Mouse (Mus musculus) ES-E14 (cell line): ENCODE data around the gene Ppil6.

Source experiments
- CHD2 ChIP-seq: IDR thresholded peaks from 2 replicates; pipeline ENCODE4 v1.6.1; 2014; ENCODE audit warnings: mild to moderate bottlenecking, low read depth, low read length, inconsistent platforms
- HCFC1 ChIP-seq: IDR thresholded peaks from 2 replicates; pipeline ENCODE4 v1.6.1; 2012; ENCODE audit warnings: low read length, inconsistent platforms, borderline replicate concordance; ENCODE audit not compliant: insufficient read depth
- MAFK ChIP-seq: IDR thresholded peaks from 2 replicates; pipeline ENCODE4 v1.6.1; 2014; ENCODE audit warnings: mild to moderate bottlenecking, low read depth, low read length, inconsistent platforms; ENCODE audit not compliant: insufficient read depth
- ZC3H11A ChIP-seq: IDR thresholded peaks from 2 replicates; pipeline ENCODE4 v1.6.1; 2012; ENCODE audit warnings: low read depth, mild to moderate bottlenecking, inconsistent platforms, low read length, borderline replicate concordance

DNA sequence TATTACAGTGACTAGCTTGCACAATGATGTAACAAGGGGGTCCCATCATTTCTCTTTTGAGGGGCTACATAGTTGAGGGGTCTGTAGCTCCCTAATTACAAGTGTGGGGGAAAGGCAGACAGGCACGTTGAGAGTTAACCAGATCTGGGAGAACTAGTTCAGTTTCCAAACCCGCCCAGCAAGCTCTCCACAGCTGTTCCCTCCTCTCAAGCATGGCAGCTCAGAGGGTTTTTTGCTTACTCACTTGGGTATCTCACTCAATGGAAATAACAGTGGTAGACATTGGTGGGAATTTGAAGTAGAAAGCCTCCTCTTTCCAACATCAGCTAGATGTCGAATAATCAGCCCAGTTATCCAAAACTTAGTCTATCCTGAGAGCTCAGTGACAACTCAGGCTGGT, 64.8 kb downstream of the Ppil6 start:
- TF ChIP-seq MAFK (no peak), CHD2 (no peak), HCFC1 (no peak), ZC3H11A (no peak)
